Mouse (Mus musculus) G1E (cell line): Measurements from ENCODE around the gene Vmn2r82.
"Not testable (repeated sequence)": the region's sequence is repeated elsewhere in the genome, so short reads cannot be mapped to it uniquely, and the experiment has no call there.

Experiments used
- CTCF ChIP-seq: IDR thresholded peaks from 2 replicates; pipeline ENCODE4 v1.5.1; 2012; ENCODE audit warnings: low read depth, low read length, inconsistent platforms, mixed read lengths
- GATA1 ChIP-seq: IDR thresholded peaks from 2 replicates; pipeline ENCODE4 v1.6.1; 2012; ENCODE audit warnings: borderline replicate concordance, low read length, inconsistent platforms, mixed read lengths
- GATA2 ChIP-seq: IDR thresholded peaks from 2 replicates; pipeline ENCODE4 v1.6.1; 2012; ENCODE audit warnings: low read depth, low read length, inconsistent platforms, borderline replicate concordance
- POLR2AphosphoS5 ChIP-seq: IDR thresholded peaks from 2 replicates; pipeline ENCODE4 v1.6.1; 2012; ENCODE audit warnings: low read depth, low read length, inconsistent platforms; ENCODE audit not compliant: insufficient replicate concordance

DNA sequence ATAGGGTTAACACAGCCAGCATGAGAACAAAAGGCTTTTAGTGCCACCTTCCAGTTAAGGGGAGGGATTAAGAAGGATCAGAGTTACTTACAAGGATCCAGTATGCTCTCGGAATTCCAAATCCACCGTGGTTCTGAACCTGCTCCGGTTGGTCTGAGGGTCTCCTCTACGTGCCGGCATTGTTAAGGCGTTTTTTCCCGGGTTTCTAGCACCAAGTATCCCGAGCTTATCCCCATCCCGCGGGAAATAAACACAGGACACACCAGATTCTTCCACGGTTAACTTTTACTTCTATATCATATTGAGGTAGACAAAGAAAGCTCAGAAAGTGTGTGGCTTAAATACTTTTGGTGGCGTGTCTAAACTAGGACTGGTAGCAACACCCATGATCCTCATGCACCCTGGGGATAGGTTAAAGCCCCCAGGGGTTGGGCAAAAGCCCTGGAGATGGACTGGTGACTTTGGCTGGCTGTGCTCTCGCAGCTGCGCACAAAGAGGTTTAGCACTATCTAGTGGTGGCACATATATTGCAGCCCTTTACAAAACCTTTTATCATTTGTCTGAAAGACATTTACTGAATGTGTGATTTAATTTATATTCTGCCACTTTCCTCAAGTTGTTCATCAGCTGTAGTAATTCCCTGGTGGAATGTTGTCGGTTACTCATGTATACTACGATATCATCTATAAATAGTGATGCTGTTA, 34.1 kb upstream of the Vmn2r82 start:
- TF ChIP-seq CTCF, GATA2, GATA1, POLR2AphosphoS5: not testable (repeated sequence)
